Mouse (Mus musculus) testis, adult 2 months (tissue): ENCODE measurements around the gene Top2a.

Source experiments
- CTCF ChIP-seq: fragments of 200-500 bp; IDR thresholded peaks from 2 replicates; pipeline ENCODE4 v1.5.1; 2012; ENCODE audit warnings: low read depth, mild to moderate bottlenecking, inconsistent platforms, low read length, moderate library complexity; ENCODE audit not compliant: control insufficient read depth, insufficient read depth, insufficient replicate concordance
- POLR2A ChIP-seq: fragments of 200-500 bp; IDR thresholded peaks from 2 replicates; pipeline ENCODE4 v1.6.1; 2012; ENCODE audit warnings: low read depth, mild to moderate bottlenecking, inconsistent platforms, low read length, moderate library complexity; ENCODE audit not compliant: control insufficient read depth

DNA sequence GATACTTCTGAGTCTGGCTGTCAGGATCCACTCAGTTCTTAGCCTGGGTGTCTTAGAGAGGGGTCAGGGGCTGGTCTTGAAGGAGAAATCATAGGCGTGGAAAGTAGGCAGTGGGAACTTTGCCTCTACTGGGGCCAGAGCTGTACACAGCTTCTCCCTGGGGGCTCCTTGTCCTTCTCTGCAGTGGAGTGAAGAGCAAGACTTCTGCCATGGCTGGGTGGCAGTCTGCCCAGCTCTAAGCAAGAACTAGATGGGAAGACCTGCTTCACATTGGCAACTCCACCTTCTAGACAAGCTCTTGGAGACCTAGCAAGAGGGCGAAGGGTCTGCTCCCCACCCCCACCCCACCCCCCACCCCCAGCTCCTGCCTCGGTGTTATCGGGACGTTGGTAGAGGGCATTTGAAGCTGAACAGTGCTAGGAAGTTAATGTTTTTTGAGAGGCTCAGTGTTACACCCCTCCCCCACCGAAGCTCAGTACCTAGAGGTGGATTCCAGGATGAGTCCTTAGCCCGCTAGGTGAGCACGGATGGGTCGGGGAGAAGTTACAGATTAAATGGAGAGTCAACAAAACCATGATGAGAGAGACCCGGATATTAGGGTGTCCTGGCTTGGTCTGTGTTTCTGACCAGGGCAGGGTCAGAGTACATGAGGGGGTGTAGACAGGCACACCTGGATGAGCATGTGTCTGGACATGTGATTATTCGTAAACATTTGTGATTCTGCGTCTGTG lies 21.3 kb upstream of the Top2a start:
- TF ChIP-seq CTCF = no peak
- no peak for TF ChIP-seq POLR2A
